Mouse (Mus musculus) limb, embryonic 10.5 days (tissue): ENCODE data around the gene Erv3. TPM values are rescaled to one million over a fixed set of nuclear protein-coding genes. Genes with fewer than 3 reads are reported as not detected.

Source experiments
- DNase-seq: peaks from one replicate; pipeline ENCODE4 v3.0.0-alpha.2; 2017; ENCODE audit warnings: low spot score
- H3K27ac ChIP-seq: fragments of 300-500 bp; sonication (generic); 2 replicates; pipeline ENCODE4 v1.5.1; 2016; ENCODE audit warnings: mild to moderate bottlenecking
- H3K27me3 ChIP-seq: fragments of 300-500 bp; sonication (generic); 2 replicates; pipeline ENCODE4 v1.6.1; 2016; ENCODE audit warnings: low read depth, mild to moderate bottlenecking; ENCODE audit not compliant: poor library complexity, severe bottlenecking
- H3K36me3 ChIP-seq: fragments of 300-500 bp; sonication (generic); 2 replicates; pipeline ENCODE4 v1.6.1; 2016; ENCODE audit warnings: mild to moderate bottlenecking, moderate library complexity
- H3K4me1 ChIP-seq: fragments of 300-500 bp; sonication (generic); 2 replicates; pipeline ENCODE4 v1.6.1; 2016
- H3K4me3 ChIP-seq: fragments of 300-500 bp; sonication (generic); 2 replicates; pipeline ENCODE4 v1.5.1; 2016; ENCODE audit warnings: mild to moderate bottlenecking, moderate library complexity
- H3K9me3 ChIP-seq: fragments of 300-500 bp; sonication (generic); replicated peaks from 2 replicates; pipeline ENCODE4 v1.6.1; 2016; ENCODE audit warnings: mild to moderate bottlenecking
- WGBS: fragments of 180-500 bp; shearing (Covaris S2); methylation state at CpG from one replicate; pipeline ENCODE4 v1.1.7; 2016; 5-methylcytosine and 5-hydroxymethylcytosine counted together
- polyA plus RNA-seq: library from polyadenylated mRNA; unstranded; fragments of >200 nt; fragmentation: Nextera tagmentation; extraction: Ambion mirVana; gene quantifications from 2 replicates; pipeline ENCODE4 v1.2.1, GENCODE M21; 2016

Erv3 gene
- polyA plus RNA-seq, 1 experiment from 2014 or later: not detected

DNA sequence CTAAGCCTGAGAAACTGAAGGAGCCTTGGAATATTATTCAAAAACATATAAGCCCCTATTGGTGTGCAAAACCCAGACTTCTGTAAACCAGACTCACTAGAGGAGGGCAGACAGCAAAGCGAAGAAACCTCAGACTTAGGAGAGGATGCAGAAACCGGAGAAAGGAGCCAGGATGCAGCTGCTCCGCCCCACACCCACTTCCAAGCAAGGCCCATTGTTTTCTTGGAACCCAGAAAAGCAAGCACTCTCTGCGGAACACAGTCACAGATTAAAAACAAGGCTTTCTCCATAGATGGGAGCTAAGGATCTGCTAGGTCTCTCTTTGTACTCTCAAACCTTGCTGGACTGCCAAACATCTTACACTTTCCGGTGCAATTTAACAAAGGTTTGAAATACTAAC, 33.0 kb upstream of the Erv3 start:
- Histone ChIP-seq H3K9me3 (no peaks in the 10 kb centered on the region), H3K36me3 (no peaks in the 10 kb centered on the region), H3K27me3 (no peaks in the 10 kb centered on the region), H3K4me1 (peaks cover 27% of the 10 kb centered on the region; the same call in 1 of the 2 replicates), H3K27ac (no peak overlapping the region), H3K4me3 (no peak overlapping the region)
- DNase-seq: no peak
- WGBS: 57% methylated on average over 5 of the region's 5 CpGs

DNA sequence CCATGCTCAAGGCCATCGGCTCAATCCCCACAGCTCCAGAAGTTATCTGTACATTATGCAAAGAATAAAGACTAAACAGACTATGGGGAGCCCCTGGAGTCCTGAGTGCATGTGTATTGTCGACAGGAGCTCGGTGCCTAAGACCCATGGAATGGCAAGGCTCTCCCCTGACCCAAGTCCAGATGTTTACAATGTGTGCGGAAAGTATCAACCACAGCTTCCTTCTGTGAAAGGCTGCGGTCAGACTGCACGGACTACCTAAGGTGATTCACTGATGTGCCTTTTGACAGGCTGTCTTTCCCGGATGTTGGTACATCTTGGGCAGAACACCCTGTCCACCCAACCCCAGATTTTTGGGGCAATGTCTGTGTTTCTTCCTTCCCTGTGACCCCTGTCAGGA, 28.7 kb upstream of the Erv3 start:
- Histone ChIP-seq H3K4me1 (peaks cover 27% of the 10 kb centered on the region; the same call in 1 of the 2 replicates), H3K27ac (no peak overlapping the region), H3K4me3 (no peak overlapping the region), H3K9me3 (no peaks in the 10 kb centered on the region), H3K27me3 (no peaks in the 10 kb centered on the region), H3K36me3 (no peaks in the 10 kb centered on the region)
- WGBS: 77% methylated on average over 7 of the region's 7 CpGs
- DNase-seq: no peak

DNA sequence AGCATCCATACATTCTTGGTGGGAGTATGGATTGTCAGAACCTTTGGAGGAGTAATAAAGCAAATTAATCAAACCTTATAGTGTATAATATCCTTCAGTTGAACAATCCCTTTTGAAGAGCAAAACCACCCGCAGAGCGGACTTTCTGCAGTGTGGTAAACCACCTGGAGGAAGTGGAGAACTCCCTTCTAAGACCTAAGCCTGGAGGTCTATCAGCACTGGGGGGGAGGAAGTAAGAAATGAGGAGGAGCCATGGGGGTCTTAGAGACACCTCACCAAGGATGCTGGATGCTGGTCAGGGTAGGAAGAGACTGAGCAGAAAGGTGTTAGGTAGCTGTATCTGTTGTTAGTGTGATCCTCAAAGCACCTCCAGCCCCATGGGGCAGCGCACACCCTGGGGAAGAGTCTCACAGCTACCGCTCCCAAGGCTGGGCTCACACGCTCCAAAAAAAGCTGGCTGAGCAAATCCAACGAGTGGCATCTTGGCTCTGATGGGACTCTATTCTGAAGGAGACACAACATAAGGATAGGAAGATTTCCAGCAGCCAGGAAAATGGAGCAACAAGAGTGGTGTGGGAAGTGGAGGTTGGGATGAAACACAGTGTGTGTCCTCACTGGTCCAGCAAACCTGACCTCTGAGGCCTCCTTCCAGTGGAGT, 27.1 kb upstream of the Erv3 start:
- Histone ChIP-seq H3K27me3 (no peaks in the 10 kb centered on the region), H3K9me3 (no peaks in the 10 kb centered on the region)

DNA sequence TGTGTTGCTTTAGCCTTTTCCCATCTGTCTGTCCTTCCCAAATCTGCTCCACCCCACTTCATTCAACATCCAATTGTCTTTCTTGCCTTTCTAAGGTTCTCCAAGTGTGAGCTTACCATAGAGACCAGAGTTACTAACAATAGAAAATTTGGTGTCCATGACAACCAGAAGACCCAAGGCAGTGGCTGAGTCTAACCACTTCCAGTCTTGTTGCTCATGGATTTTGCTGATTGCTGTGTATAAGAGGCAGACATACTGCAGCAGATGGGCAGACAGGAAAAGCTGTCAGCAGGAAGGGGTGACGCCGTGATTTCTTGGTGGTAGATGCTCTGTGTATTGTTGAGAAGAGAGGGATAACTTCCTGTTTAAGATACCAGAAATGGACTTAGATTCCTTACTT, 23.6 kb upstream of the Erv3 start:
- WGBS: 82% methylated on average over 2 of the region's 2 CpGs
- Histone ChIP-seq H3K36me3 (no peaks in the 10 kb centered on the region), H3K4me1 (0 out of 2 replicates have a peak, but pooled peaks cover 1% of the 10 kb centered on the region), H3K9me3 (no peaks in the 10 kb centered on the region), H3K27me3 (no peaks in the 10 kb centered on the region), H3K27ac (no peak overlapping the region), H3K4me3 (no peak overlapping the region)
- DNase-seq: no peak

More for the DNA sequence above, 27.1 kb upstream of the Erv3 start:
- Histone ChIP-seq H3K4me3 (no peak overlapping the region), H3K4me1 (peaks cover 23% of the 10 kb centered on the region; the same call in 1 of the 2 replicates), H3K27ac (no peak overlapping the region), H3K36me3 (no peaks in the 10 kb centered on the region)
- no peak for DNase-seq
- 82% methylated on average over 6 of the region's 6 CpGs for WGBS

DNA sequence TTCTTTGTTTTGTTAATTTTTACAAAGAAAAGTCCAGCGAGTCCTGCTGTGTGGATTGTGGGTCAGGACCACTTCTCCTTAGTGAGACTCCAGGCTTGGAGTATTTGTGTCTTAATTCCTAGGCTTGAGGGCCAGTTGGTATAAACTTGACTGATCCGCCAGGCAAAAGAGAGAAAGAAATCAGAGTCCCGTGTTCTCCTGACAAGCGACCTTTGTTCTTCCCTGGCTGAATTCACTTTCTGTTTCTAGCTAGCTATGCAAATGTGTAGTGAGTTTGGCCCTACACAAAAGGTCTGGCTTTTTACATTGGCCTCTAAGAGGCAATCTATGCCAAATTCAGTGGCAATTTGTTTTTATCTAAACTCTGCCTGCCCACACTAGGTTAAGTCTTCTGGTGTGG, 22.2 kb upstream of the Erv3 start:
- no peak for DNase-seq
- Histone ChIP-seq H3K27ac (no peak overlapping the region), H3K4me3 (no peak overlapping the region), H3K4me1 (no peaks in the 10 kb centered on the region), H3K9me3 (no peaks in the 10 kb centered on the region), H3K36me3 (no peaks in the 10 kb centered on the region), H3K27me3 (no peaks in the 10 kb centered on the region)
- WGBS: 76% methylated on average over 4 of the region's 4 CpGs

DNA sequence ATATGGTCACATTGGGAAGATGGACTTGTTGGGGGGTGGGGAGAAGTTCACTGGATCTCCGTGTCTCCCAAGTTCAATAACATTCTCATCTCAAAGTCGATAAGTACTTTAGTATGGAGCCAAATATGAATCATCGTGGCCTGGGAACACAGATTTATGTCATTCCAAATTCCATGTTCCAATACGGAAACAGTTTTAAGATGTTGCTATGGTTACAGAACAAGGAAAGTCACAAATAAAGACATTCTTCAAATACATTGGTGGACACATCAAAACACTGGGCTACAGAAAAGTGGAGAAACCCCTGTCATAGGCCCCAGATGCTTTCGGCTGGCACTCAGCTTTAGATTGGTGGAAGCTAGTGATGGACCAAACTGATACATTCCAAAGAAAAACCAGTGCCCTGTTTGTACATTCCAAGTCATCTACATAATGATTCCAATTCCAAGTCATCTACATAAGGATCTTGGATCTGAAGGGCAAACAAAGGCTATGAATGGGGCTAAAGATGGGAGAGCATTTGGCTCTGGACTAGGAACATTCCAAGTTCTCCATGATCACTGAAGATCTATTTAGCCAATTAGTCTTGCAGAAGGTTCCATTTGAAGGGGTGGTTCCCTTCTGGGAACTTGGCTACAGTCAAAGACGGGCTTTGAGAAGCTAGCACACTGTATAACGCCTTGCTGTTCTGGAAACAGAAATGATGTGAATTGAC, 17.2 kb upstream of the Erv3 start:
- no peaks in the 10 kb centered on the region for H3K9me3 ChIP-seq
- no peak overlapping the region for H3K4me3 ChIP-seq
- H3K27me3 ChIP-seq: no peaks in the 10 kb centered on the region
- 96% methylated on average over 7 of the region's 7 CpGs for WGBS
- DNase-seq: no peak
- H3K4me1 ChIP-seq: no peaks in the 10 kb centered on the region
- no peak overlapping the region for H3K27ac ChIP-seq
- H3K36me3 ChIP-seq: no peaks in the 10 kb centered on the region

DNA sequence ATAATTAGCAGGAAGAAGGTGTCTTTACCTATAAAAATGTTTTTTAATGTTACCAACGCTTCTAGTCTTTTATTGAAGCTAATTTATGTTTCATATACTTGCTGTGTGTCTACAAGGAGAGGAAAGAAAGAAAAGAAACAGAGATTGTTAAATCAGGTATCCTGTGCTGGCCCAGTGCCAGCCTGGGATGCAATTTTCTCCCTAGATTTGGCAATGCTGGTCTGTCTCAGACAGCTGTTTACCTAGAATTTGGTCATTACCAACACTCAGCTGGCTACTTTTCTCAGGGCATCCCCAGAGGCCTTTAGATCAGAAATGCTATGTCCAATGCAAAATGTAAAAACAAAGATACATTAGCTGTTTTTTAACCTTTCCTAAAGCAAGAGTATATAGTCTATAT, 13.8 kb upstream of the Erv3 start:
- H3K4me3 ChIP-seq: no peak overlapping the region
- H3K36me3 ChIP-seq: no peaks in the 10 kb centered on the region
- DNase-seq: no peak
- WGBS: 74% methylated on average over 1 of the region's 1 CpGs
- no peak overlapping the region for H3K27ac ChIP-seq
- no peaks in the 10 kb centered on the region for H3K4me1 ChIP-seq
- no peaks in the 10 kb centered on the region for H3K27me3 ChIP-seq
- H3K9me3 ChIP-seq: no peaks in the 10 kb centered on the region

DNA sequence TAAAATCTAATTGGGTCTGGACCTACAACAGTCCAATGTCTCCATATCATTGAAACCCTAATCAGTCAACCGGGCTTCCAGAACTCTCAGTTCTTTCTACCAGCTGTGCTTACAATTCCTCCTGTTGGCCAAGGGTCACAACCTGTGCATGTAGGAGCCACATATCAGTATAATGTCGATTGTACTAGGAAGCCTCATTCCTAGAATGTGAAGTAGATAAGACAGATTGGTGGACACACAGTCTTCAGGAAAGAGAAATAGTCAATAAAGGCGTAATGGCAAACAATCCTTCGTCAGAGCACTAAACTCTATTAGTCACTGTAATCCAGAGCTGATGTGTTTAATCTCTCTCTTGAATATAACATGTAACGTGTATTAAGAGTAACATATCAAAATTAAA, 9.4 kb upstream of the Erv3 start:
- Histone ChIP-seq H3K27me3 (no peaks in the 10 kb centered on the region), H3K27ac (no peak overlapping the region), H3K36me3 (no peaks in the 10 kb centered on the region), H3K4me1 (no peaks in the 10 kb centered on the region), H3K4me3 (no peak overlapping the region), H3K9me3 (no peaks in the 10 kb centered on the region)
- 90% methylated on average over 5 of the region's 5 CpGs for WGBS
- DNase-seq: no peak

DNA sequence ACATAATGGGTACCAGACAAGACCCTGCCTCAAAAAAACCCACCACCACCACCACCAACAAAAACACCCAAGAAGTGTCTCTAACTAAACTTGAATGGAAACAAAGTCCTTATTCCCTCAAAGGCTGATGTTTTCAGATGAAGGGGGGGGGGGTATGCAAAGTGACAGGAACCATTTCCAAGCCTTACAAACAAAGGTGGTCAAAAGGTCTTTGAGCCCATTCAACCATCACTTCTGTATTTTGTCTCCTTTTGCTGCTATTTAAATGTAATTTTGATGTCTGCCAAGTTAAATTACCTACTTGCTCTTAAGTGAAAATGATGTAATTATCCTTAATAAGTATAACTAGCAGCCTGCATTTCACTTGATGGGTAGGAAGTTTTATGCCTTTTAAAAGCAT, 7.1 kb upstream of the Erv3 start:
- no peak overlapping the region for H3K27ac ChIP-seq

DNA sequence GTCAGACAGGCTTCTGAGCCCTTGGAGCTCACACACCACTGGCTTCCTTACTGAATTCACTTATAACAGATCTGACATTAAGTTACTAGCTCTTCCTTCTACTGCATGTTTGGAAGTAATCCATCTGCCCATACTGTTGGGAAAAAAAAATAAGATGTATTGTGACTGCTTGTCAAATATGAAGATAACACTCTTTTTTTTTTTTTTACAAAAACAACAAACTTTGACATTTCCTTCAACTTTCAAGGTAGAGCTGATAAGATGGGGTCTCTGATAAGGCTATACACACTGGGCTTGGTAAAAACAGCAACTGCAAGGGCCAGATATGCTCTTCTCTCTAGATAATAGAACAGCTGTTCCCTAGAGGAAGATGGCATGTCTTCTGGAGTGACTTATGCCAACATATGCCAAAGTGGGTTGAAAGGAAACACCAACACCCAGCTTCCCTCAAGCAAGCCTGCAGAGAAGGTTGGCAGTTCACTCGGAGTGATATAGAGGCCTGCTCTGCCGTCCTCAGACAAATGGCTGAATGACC, 4.8 kb upstream of the Erv3 start:
- 92% methylated on average over 2 of the region's 2 CpGs for WGBS
- Histone ChIP-seq H3K4me1 (no peaks in the 10 kb centered on the region), H3K9me3 (no peaks in the 10 kb centered on the region), H3K4me3 (no peak overlapping the region), H3K36me3 (no peaks in the 10 kb centered on the region), H3K27me3 (no peaks in the 10 kb centered on the region), H3K27ac (no peak overlapping the region)
- no peak for DNase-seq

More for the DNA sequence above, 7.1 kb upstream of the Erv3 start:
- Histone ChIP-seq H3K9me3 (no peaks in the 10 kb centered on the region), H3K27me3 (no peaks in the 10 kb centered on the region), H3K4me1 (no peaks in the 10 kb centered on the region), H3K36me3 (no peaks in the 10 kb centered on the region), H3K4me3 (no peak overlapping the region)
- no peak for DNase-seq

DNA sequence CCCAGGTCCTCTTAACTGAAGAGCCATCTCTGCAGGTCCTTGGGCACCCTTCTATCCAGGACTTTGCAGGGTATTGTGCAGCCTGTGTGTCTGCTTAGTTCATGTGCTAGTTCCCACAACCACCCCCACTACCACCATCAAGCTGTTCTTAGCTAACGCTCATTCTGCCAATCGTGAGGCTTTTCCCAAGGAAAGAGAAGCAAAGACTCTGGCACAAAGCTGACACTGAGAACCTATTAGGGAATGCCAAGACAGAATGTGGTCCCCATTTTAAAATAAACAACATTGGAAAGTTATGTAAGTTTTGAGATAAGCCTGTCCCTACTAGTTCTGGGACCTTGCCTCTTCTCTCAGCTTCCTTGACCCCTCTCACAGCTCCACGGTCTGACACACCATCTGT, 3.9 kb upstream of the Erv3 start:
- no peaks in the 10 kb centered on the region for H3K36me3 ChIP-seq
- no peaks in the 10 kb centered on the region for H3K27me3 ChIP-seq
- H3K4me1 ChIP-seq: no peaks in the 10 kb centered on the region
- H3K4me3 ChIP-seq: no peak overlapping the region
- H3K9me3 ChIP-seq: no peaks in the 10 kb centered on the region
- H3K27ac ChIP-seq: no peak overlapping the region
- no peak for DNase-seq
- WGBS: 79% methylated on average over 3 of the region's 3 CpGs

DNA sequence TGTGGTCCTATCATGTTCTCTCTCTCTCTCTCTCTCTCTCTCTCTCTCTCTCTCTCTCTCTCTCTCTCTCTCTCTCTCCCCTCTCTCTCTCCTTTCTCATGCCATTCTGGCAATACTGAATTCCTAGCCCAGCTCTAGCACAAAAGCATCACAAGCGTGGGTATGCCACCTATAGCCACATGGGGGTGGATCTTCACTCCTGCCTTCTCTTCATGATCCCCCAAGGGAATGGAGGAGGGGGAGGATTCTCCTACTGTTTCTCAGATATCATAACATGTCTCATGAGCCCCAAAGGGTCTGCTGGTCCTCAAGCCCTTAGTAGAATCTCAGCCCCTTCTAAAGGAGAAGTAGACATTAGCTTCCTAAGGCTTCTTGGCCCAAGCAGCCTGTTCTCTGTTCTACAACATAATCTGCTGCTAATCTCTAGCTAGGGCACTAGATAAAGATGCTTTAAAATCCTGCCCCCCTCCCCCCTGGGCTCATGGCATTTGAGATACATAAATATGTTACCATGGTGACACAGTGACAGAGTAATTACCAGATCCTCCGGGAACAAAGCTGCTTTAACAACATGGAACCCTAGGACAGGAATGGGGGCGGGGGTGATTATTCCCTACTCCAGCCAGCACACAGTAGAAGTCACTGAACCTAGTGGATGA, 3.2 kb upstream of the Erv3 start:
- DNase-seq: no peak
- H3K27me3 ChIP-seq: no peaks in the 10 kb centered on the region
- H3K27ac ChIP-seq: no peak overlapping the region
- no peak overlapping the region for H3K4me3 ChIP-seq
- no peaks in the 10 kb centered on the region for H3K9me3 ChIP-seq
- H3K36me3 ChIP-seq: no peaks in the 10 kb centered on the region
- WGBS: 73% methylated on average over 3 of the region's 3 CpGs
- H3K4me1 ChIP-seq: no peaks in the 10 kb centered on the region

DNA sequence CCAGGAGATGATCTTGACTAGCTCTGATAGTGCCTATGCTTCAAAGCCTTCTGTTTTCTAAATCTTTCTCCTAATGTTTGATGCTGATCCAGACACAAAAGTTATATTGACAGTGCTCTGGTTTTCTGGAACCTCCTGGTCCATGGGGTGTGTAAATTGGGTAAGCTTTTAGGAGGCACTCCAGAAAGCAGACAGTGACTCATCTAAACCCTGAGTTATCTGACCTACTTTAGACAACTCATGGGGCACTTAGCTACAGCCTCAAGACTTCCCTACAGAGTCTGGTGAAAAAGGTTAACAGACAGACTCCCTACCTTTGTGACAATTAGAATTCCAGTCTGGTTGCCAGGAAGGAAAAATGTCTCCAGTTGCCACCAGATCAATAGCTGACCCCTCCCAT, 1.7 kb downstream of the Erv3 start:
- DNase-seq: no peak
- no peak overlapping the region for H3K4me3 ChIP-seq

More for the DNA sequence above, 1.7 kb downstream of the Erv3 start:
- no peaks in the 10 kb centered on the region for H3K4me1 ChIP-seq
- H3K27ac ChIP-seq: no peak overlapping the region
- H3K36me3 ChIP-seq: no peaks in the 10 kb centered on the region
- no peaks in the 10 kb centered on the region for H3K9me3 ChIP-seq
- no peaks in the 10 kb centered on the region for H3K27me3 ChIP-seq
